Mouse (Mus musculus) right cerebral cortex, postnatal 25 days (tissue): Measurements from ENCODE around the gene Abraxas2.
A peak's percentile ranks its signal among the peaks of the same experiment; 100 is the strongest.

Source experiments
- DNase-seq: peaks from one replicate; pipeline ENCODE4 v3.0.0; 2022

Gene Abraxas2

GRCm38 (mm10) chr7:132856083-132856482, 2.9 kb upstream of the Abraxas2 start:
- DNase-seq, result no peak

- no peak for DNase-seq
These were observed 899 bp upstream of the Abraxas2 start for GRCm38 (mm10) chr7:132858043-132858608.

- no peak for DNase-seq
These were observed 7.3 kb downstream of the Abraxas2 start for GRCm38 (mm10) chr7:132866316-132866715.

- no peak for DNase-seq
These were observed 14.0 kb downstream of the Abraxas2 start for GRCm38 (mm10) chr7:132873043-132873442.

GRCm38 (mm10) chr7:132875391-132876086, 16.5 kb downstream of the Abraxas2 start:
- no peak for DNase-seq

- DNase-seq, result no peak
These were observed 21.3 kb downstream of the Abraxas2 start for GRCm38 (mm10) chr7:132880276-132880675.

- no peak for DNase-seq
These were observed 23.3 kb downstream of the Abraxas2 start for GRCm38 (mm10) chr7:132882343-132882742.

GRCm38 (mm10) chr7:132884031-132884430, 25.0 kb downstream of the Abraxas2 start:
- DNase-seq, result peak; percentile 16

- DNase-seq, result no peak
These were observed 28.2 kb downstream of the Abraxas2 start for GRCm38 (mm10) chr7:132887019-132887804.

GRCm38 (mm10) chr7:132888052-132888451, 29.0 kb downstream of the Abraxas2 start:
- DNase-seq, result no peak

- no peak for DNase-seq
These were observed 29.7 kb downstream of the Abraxas2 start for GRCm38 (mm10) chr7:132888518-132889249.

GRCm38 (mm10) chr7:132889691-132890090, 30.7 kb downstream of the Abraxas2 start:
- DNase-seq, result no peak

GRCm38 (mm10) chr7:132890201-132890600, 31.2 kb downstream of the Abraxas2 start:
- no peak for DNase-seq

GRCm38 (mm10) chr7:132891561-132892310, 32.7 kb downstream of the Abraxas2 start:
- DNase-seq, result no peak

GRCm38 (mm10) chr7:132892311-132892661, 33.3 kb downstream of the Abraxas2 start:
- DNase-seq, result no peak

GRCm38 (mm10) chr7:132892806-132893205, 33.8 kb downstream of the Abraxas2 start:
- no peak for DNase-seq

- no peak for DNase-seq
These were observed 34.3 kb downstream of the Abraxas2 start for GRCm38 (mm10) chr7:132893336-132893735.

- DNase-seq, result no peak
These were observed 36.0 kb downstream of the Abraxas2 start for GRCm38 (mm10) chr7:132894841-132895555.

- DNase-seq, result no peak
These were observed 37.3 kb downstream of the Abraxas2 start for GRCm38 (mm10) chr7:132896206-132896815.

- no peak for DNase-seq
These were observed 38.2 kb downstream of the Abraxas2 start for GRCm38 (mm10) chr7:132897258-132897657.

- no peak for DNase-seq
These were observed 39.2 kb downstream of the Abraxas2 start for GRCm38 (mm10) chr7:132898234-132898633.
